Mouse (Mus musculus) liver, adult 2 months (tissue): ENCODE results near the gene Cdk9. TPM values are rescaled to one million over a fixed set of nuclear protein-coding genes. Genes with fewer than 3 reads are reported as not detected.

Source experiments
- DNase-seq: peaks from one replicate; pipeline ENCODE4 v3.0.0-alpha.2; 2011; ENCODE audit warnings: low read depth, low spot score; ENCODE audit errors: extremely low read depth
- H3K27ac ChIP-seq: fragments of 200-500 bp; replicated peaks from 2 replicates; pipeline ENCODE4 v1.5.1; 2012; ENCODE audit warnings: low read depth, mild to moderate bottlenecking, control low read depth, inconsistent platforms, low read length; ENCODE audit not compliant: insufficient read depth
- H3K27me3 ChIP-seq: fragments of 200-500 bp; 2 replicates; pipeline ENCODE4 v1.6.1; 2012; ENCODE audit warnings: mild to moderate bottlenecking, moderate library complexity, low read length, inconsistent platforms; ENCODE audit not compliant: control insufficient read depth, insufficient read depth
- H3K36me3 ChIP-seq: fragments of 200-500 bp; 2 replicates; pipeline ENCODE4 v1.6.1; 2012; ENCODE audit warnings: low read length, inconsistent platforms; ENCODE audit not compliant: control insufficient read depth, insufficient read depth
- H3K4me1 ChIP-seq: fragments of 200-500 bp; 2 replicates; pipeline ENCODE4 v1.6.1; 2011; ENCODE audit warnings: low read length; ENCODE audit not compliant: control insufficient read depth, insufficient read depth
- H3K4me3 ChIP-seq: fragments of 200-500 bp; 2 replicates; pipeline ENCODE4 v1.5.1; 2011; ENCODE audit warnings: low read depth, mild to moderate bottlenecking, control low read depth, low read length, moderate library complexity; ENCODE audit not compliant: insufficient read depth
- H3K79me2 ChIP-seq: fragments of 200-500 bp; 2 replicates; pipeline ENCODE4 v1.6.1; 2012; ENCODE audit warnings: inconsistent platforms, mild to moderate bottlenecking, low read length, moderate library complexity; ENCODE audit not compliant: control insufficient read depth, insufficient read depth
- H3K9ac ChIP-seq: fragments of 200-500 bp; 2 replicates; pipeline ENCODE4 v1.6.1; 2012; ENCODE audit warnings: low read depth, mild to moderate bottlenecking, control low read depth, inconsistent platforms, low read length
- CTCF ChIP-seq: fragments of 200-500 bp; IDR thresholded peaks from 2 replicates; pipeline ENCODE4 v1.5.1; 2011; ENCODE audit warnings: low read depth, low read length, control low read depth
- POLR2A ChIP-seq: fragments of 200-500 bp; IDR thresholded peaks from 2 replicates; pipeline ENCODE4 v1.6.1; 2011; ENCODE audit warnings: low read length, control low read depth; ENCODE audit not compliant: insufficient read depth; ENCODE audit errors: extremely low read depth
- WGBS: fragments of 180-500 bp; shearing (Covaris S2); methylation state at CpG from one replicate; pipeline ENCODE4 v1.1.7; 2018; 5-methylcytosine and 5-hydroxymethylcytosine counted together
- polyA plus RNA-seq: library from polyadenylated mRNA; depleted of rRNA; stranded (reverse); fragments of >200 nt; gene quantifications from 2 replicates; pipeline ENCODE4 v1.2.3, GENCODE M21; 2012
- total RNA-seq: library from RNA; depleted of rRNA; stranded (reverse); fragments of >200 nt; gene quantifications from 2 replicates; pipeline ENCODE4 v1.2.3, GENCODE M21; 2014

Cdk9 gene
- total and polyA plus RNA-seq, 2 experiments: 19.5 to 63.7 TPM

DNA sequence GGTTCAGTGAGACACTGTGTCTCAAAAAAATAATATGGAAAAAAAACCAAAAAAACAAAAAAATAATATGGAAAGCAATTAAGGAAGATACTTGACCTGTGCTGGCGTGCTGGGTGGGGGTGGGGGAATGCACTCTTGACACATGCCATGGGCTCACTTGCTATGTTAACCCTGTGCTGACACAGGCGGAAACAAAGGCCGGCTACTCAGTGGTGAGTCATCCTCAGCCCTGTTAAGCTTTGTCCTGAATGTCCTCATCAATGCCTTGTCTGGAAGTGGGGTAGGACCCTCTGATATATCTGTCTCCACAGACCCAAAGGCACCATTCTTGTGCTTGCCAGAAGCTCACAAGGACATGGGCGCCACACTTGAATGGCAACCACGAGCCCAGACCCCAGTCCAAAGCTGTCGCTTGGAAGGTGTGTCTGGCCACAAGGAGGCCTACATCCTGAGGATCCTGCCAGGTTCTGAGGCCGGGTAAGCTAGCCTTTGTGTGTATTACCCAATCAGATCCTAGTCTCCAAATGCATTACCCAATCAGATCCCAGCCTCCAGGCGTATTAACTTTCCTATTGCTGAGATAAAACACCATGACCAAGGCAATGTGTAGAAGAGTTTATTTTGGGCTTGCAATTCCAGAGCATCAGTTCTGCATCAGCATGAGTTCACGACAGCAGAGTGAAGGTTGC is 40.8 kb downstream of the Cdk9 start:
- Histone ChIP-seq H3K4me3 (no peak overlapping the region), H3K4me1 (no peaks in the 10 kb centered on the region)

DNA sequence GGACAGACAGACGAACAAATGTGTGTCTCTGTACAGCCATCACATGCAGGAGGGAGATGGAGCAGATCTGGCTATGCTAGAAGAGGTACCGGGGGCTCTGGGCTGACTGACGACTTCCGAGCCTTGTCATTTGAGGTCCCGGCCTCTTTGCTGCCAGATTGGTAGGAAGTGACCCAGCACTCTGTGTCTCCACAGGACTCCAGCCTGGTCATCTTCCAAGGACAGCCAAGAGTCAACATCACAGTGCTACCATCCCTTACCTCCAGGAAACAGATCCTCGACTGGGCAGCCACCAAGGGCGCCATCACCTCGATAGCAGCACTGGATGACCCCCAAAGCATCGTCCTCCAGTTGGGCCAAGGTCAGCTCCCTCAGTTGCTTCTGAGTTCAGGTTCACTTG is 41.7 kb downstream of the Cdk9 start:
- no peaks in the 10 kb centered on the region for H3K79me2 ChIP-seq
- no peaks in the 10 kb centered on the region for H3K4me1 ChIP-seq
- 75% methylated on average over 9 of the region's 9 CpGs for WGBS
- H3K4me3 ChIP-seq: no peak overlapping the region
- H3K36me3 ChIP-seq: peaks cover 1% of the 10 kb centered on the region; the same call in 1 of the 2 replicates
- H3K27me3 ChIP-seq: no peaks in the 10 kb centered on the region
- no peak for DNase-seq
- H3K9ac ChIP-seq: no peak overlapping the region
- TF ChIP-seq POLR2A (no peak), CTCF (no peak)
- H3K27ac ChIP-seq: no peak overlapping the region

More for the DNA sequence above, 40.8 kb downstream of the Cdk9 start:
- Histone ChIP-seq H3K9ac (no peak overlapping the region), H3K36me3 (peaks cover 1% of the 10 kb centered on the region; the same call in 1 of the 2 replicates), H3K79me2 (no peaks in the 10 kb centered on the region), H3K27me3 (no peaks in the 10 kb centered on the region), H3K27ac (no peak overlapping the region)
- 86% methylated on average over 9 of the region's 9 CpGs for WGBS
- DNase-seq: no peak
- no peak for TF ChIP-seq CTCF
- no peak for TF ChIP-seq POLR2A

DNA sequence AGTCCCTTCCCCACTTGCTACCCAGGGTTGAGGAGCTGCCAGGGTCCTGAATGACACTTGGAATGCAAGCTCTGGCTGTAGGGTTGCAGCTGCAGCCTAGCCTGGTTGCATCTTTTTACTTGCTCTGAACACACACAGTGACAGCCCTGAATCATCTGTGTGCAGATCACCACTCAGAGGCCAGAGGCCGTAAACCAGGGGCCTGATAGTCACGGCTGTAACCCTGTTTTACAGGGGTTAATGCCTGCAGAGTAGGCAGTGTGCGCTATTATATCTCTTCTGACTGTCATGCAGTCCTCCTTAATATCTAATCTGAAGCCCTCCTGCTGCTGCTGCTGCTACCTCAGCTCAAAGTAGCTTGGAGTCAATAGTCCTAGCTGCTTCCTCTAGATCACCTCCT is 43.0 kb downstream of the Cdk9 start:
- H3K27ac ChIP-seq: peak overlapping the region; percentile 12; the same call in 1 of the 2 replicates
- H3K4me1 ChIP-seq: 0 out of 2 replicates have a peak, but pooled peaks cover 2% of the 10 kb centered on the region
- TF ChIP-seq POLR2A: no peak
- TF ChIP-seq CTCF: no peak
- no peak overlapping the region for H3K9ac ChIP-seq
- no peaks in the 10 kb centered on the region for H3K27me3 ChIP-seq
- 82% methylated on average over 3 of the region's 3 CpGs for WGBS
- DNase-seq: no peak
- H3K4me3 ChIP-seq: no peak overlapping the region
- H3K36me3 ChIP-seq: peaks cover 1% of the 10 kb centered on the region; the same call in 1 of the 2 replicates
- H3K79me2 ChIP-seq: no peaks in the 10 kb centered on the region

DNA sequence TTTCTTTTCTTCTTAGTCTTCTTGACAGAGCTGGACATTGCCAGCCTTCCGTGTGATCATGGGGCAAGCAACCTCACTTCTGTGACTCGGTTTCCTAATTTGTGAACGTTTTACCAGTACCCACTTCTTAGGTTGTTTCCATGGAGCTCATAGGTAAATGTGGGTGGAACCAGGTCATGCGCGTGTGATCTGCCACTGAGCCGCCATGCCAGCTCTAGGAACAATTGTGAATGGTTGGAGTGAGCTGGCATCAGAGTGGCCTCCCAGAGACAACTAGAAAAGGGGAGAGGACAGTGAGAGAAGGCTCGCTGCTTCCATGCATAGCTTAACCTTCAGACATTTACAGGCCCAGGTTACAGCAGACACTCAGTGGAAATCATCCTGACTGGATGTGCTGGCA is 44.7 kb downstream of the Cdk9 start:
- no peak overlapping the region for H3K9ac ChIP-seq
- 86% methylated on average over 7 of the region's 7 CpGs for WGBS
- no peaks in the 10 kb centered on the region for H3K27me3 ChIP-seq
- TF ChIP-seq CTCF (no peak), POLR2A (no peak)
- H3K36me3 ChIP-seq: peaks cover 1% of the 10 kb centered on the region; the same call in 1 of the 2 replicates
- H3K4me1 ChIP-seq: 0 out of 2 replicates have a peak, but pooled peaks cover 2% of the 10 kb centered on the region
- H3K79me2 ChIP-seq: no peaks in the 10 kb centered on the region
- no peak overlapping the region for H3K4me3 ChIP-seq
- DNase-seq: no peak
- H3K27ac ChIP-seq: peak overlapping the region; percentile 25

DNA sequence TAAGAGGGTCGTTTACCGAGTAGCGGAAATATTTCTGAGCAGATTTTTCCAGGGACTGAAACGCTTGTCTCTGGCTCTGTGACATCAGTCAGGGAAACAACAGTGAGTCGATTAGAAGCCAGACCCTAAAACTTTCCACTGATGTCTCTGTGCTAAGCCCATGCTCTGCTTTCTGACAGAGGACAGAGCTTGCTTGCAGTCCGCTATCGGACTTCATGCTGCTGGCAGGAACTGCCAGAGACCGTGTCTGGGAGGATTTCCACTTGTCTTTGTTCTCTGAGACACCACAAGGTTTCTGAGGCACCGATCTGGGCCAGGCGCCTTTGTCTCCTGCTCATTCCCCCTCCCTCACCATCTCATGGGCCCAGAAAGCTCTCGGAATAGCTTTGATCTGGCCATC is 45.1 kb downstream of the Cdk9 start:
- TF ChIP-seq POLR2A: no peak
- Histone ChIP-seq H3K36me3 (peaks cover 1% of the 10 kb centered on the region; the same call in 1 of the 2 replicates), H3K9ac (no peak overlapping the region), H3K4me1 (0 out of 2 replicates have a peak, but pooled peaks cover 2% of the 10 kb centered on the region), H3K79me2 (no peaks in the 10 kb centered on the region), H3K27me3 (no peaks in the 10 kb centered on the region), H3K4me3 (no peak overlapping the region), H3K27ac (peak overlapping the region; percentile 25)
- WGBS: 62% methylated on average over 11 of the region's 11 CpGs
- no peak for DNase-seq

DNA sequence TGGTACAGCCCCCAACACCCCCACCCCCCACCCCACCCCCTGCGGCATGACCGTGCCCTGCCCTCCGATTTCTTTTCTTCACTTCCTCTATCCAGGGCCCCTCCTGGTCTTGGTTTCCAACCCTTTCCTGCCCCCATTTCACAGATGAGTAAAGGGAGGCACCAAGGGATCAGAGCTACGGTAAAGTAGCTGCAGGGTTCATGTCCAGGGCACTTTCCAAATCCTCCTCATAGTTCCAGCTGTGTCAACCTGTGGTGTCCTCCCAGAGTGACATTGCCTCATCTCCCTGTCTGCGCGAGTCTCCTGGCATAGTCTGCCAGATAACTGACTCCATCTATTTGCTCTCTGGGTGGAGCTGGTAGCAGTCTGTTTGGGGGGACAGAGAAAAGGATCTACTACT is 47.0 kb downstream of the Cdk9 start:
- H3K36me3 ChIP-seq: no peaks in the 10 kb centered on the region; the same call in 1 of the 2 replicates
- H3K9ac ChIP-seq: no peak overlapping the region
- H3K27me3 ChIP-seq: no peaks in the 10 kb centered on the region
- H3K79me2 ChIP-seq: no peaks in the 10 kb centered on the region
- peak; percentile 71 for DNase-seq
- 0 out of 2 replicates have a peak, but pooled peaks cover 2% of the 10 kb centered on the region for H3K4me1 ChIP-seq
- 28% methylated on average over 6 of the region's 6 CpGs for WGBS
- TF ChIP-seq CTCF (no peak), POLR2A (no peak)
- H3K27ac ChIP-seq: no peak overlapping the region
- no peak overlapping the region for H3K4me3 ChIP-seq
